10 mouse cellular contexts compared by ENCODE assay signal in the genomic region with DNA sequence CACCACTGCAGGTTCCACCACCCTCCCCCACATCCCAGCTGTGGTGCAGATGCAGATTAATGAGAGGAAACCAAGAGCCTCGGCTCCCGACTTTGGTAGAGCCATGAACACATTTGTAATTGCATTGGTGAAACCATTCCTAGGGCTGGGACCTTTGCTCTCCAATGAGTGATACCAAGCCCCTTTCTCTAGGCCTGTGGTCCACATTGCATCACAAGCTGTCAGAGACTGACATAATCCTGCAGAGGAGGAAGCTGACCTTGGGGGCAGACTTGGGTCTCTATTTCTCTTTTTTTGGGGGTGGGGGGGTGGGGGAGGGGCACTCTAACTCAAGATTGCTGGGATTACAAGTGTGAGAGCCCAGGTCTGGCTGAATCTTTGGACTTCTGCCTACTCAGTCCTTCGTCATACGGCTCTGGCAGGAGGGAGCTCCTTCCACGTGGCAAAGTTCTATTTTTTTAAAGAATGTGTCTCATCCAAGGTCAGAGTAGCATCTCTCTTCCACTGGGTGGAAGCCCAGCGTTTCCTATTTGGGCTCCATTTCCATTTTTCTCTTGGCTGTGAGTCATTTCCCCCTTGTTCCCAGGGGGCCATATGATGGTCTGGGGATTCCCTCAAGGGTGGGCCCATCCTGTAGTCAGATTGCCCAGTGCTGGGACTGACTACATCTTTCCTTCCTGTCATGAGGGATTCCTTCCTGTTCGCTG. TPM values are rescaled to one million over a fixed set of nuclear protein-coding genes. Genes with fewer than 3 reads are reported as not detected.
A peak's percentile ranks its signal among the peaks of the same experiment; 100 is the strongest.
DNase-seq lines count a peak whose midpoint lies in the region; ATAC-seq and TF ChIP-seq lines count a peak whose summit lies in the region.
"Had no signal": no experiment of that assay in that cellular context is flagged by ENCODE, and none has a peak within 500 bp of the region (broad histone marks: within the 10 kb centered on the region; RNA-seq: fewer than 3 reads in every experiment).

No protein-coding gene starts in this region.

- no peaks in the 10 kb centered on the region for H3K9me3 ChIP-seq in lung, postnatal 0 days (ENCODE audit: low read length)
- H3K9me3 ChIP-seq in stomach, postnatal 0 days (ENCODE audit: control insufficient read depth, low read length) = no peaks in the 10 kb centered on the region
- H3K9me3 ChIP-seq: hindbrain, embryonic 13.5 days; midbrain, embryonic 13.5 days had no signal

- peak; percentile 9; the same call in 1 of the 2 replicates for TF ChIP-seq CTCF in lung, postnatal 0 days (IDR thresholded peaks at IDR 0.05)
- no peak for TF ChIP-seq CTCF in stomach, postnatal 0 days (IDR thresholded peaks at IDR 0.05; ENCODE audit: low read depth)

- 42% methylated on average over 7 of the region's 7 CpGs for WGBS in lung, postnatal 0 days
- WGBS in stomach, postnatal 0 days = 41% methylated on average over 7 of the region's 7 CpGs

- peak; percentile 46 for ATAC-seq in lung, postnatal 0 days
- ATAC-seq in erythroid progenitor cell, adult 5-6 weeks (replicated peaks; ENCODE audit: low FRiP score, poor library complexity, severe bottlenecking) = no peak
- no peak; the same call in 1 of the 2 replicates for ATAC-seq in stomach, postnatal 0 days (ENCODE audit: low FRiP score, low TSS enrichment)
- ATAC-seq: midbrain, embryonic 13.5 days had no signal

- peak; percentile 91 for TF ChIP-seq EP300 in lung, postnatal 0 days (IDR thresholded peaks at IDR 0.05)
- TF ChIP-seq EP300 in stomach, postnatal 0 days (optimal IDR thresholded peaks at IDR 0.05) = no peak

- no peaks in the 10 kb centered on the region for H3K27me3 ChIP-seq in lung, postnatal 0 days (replicated peaks; ENCODE audit: insufficient read depth, low read length)
- H3K27me3 ChIP-seq in stomach, postnatal 0 days (ENCODE audit: control insufficient read depth, insufficient read depth, low read length) = no peaks in the 10 kb centered on the region
- H3K27me3 ChIP-seq: hindbrain, embryonic 13.5 days; midbrain, embryonic 13.5 days had no signal

- DNase-seq in 416B (ENCODE audit: low read depth) = peak; percentile 44
- peak; percentile 50 for DNase-seq in adrenal gland, postnatal 10 days
- DNase-seq in induced T-regulatory cell, adult 2 months (ENCODE audit: low read depth) = peak; percentile 54
- DNase-seq in lung, postnatal 0 days (ENCODE audit: low spot score) = peak; percentile 70
- no peak for DNase-seq in right cerebral cortex, postnatal 14 days
- no peak for DNase-seq in stomach, postnatal 0 days (ENCODE audit: low spot score)
- DNase-seq in right cerebral cortex, postnatal 36 days (ENCODE audit: low spot score in 2 of 2) = no peak

- H3K36me3 ChIP-seq in lung, postnatal 0 days (ENCODE audit: insufficient read depth, low read length) = no peaks in the 10 kb centered on the region
- no peaks in the 10 kb centered on the region for H3K36me3 ChIP-seq in stomach, postnatal 0 days (ENCODE audit: control insufficient read depth, insufficient read depth, low read length)

- H3K27ac ChIP-seq in lung, postnatal 0 days (ENCODE audit: low read length) = no peak overlapping the region; the same call in 1 of the 2 replicates
- no peak overlapping the region for H3K27ac ChIP-seq in stomach, postnatal 0 days (replicated peaks)
- H3K27ac ChIP-seq: hindbrain, embryonic 13.5 days; midbrain, embryonic 13.5 days had no signal

- H3K4me2 ChIP-seq in lung, postnatal 0 days (replicated peaks; ENCODE audit: low read depth, low read length) = no peak overlapping the region
- H3K4me2 ChIP-seq in stomach, postnatal 0 days (replicated peaks; ENCODE audit: low read depth) = no peak overlapping the region
- H3K4me2 ChIP-seq: hindbrain, embryonic 13.5 days; midbrain, embryonic 13.5 days had no signal

- no peak overlapping the region for H3K4me3 ChIP-seq in lung, postnatal 0 days (ENCODE audit: low read depth, low read length)
- no peak overlapping the region for H3K4me3 ChIP-seq in stomach, postnatal 0 days (ENCODE audit: low read depth, low read length)
- H3K4me3 ChIP-seq: hindbrain, embryonic 13.5 days; midbrain, embryonic 13.5 days had no signal

- H3K4me1 ChIP-seq in lung, postnatal 0 days (ENCODE audit: insufficient read depth, low read depth, low read length) = peaks cover 7% of the 10 kb centered on the region; the same call in 1 of the 2 replicates
- peaks cover 5% of the 10 kb centered on the region; the same call in 1 of the 2 replicates for H3K4me1 ChIP-seq in stomach, postnatal 0 days (replicated peaks; ENCODE audit: control insufficient read depth, insufficient read depth)

- no peak overlapping the region for H3K9ac ChIP-seq in lung, postnatal 0 days (replicated peaks; ENCODE audit: low read depth)
- H3K9ac ChIP-seq in stomach, postnatal 0 days (ENCODE audit: low read length) = no peak overlapping the region
- H3K9ac ChIP-seq: hindbrain, embryonic 13.5 days; midbrain, embryonic 13.5 days had no signal

RNA-seq across cellular contexts. Expression of a gene that starts 52.4 kb away (rescaled TPM):
- 10 to 100 TPM; 19.9 to 21.0 TPM for total RNA-seq in adrenal gland, postnatal 10 days (2021)
- 58.2 and 66.2 TPM in 2 replicates for polyA plus RNA-seq in lung, postnatal 0 days (2015; fragmentation: Nextera tagmentation; extraction: Ambion mirVana)
- 66.3 and 66.7 TPM in 2 replicates for total RNA-seq in erythroid progenitor cell, adult 5-6 weeks (2015; ENCODE audit: low replicate concordance)
- total RNA-seq in erythroid progenitor cell, adult 5-6 weeks (2017; ENCODE audit: low replicate concordance) = 88.6 and 120 TPM in 2 replicates
- polyA plus RNA-seq in stomach, postnatal 0 days (2015; fragmentation: Nextera tagmentation; extraction: Ambion mirVana) = 18.7 and 19.5 TPM in 2 replicates

Comparison
In these comparisons a context has a peak if more than half of its experiments do, and no peak if none do; other contexts are left out.
1. DNase-seq: peak in 416B (single experiment), adrenal gland, postnatal 10 days (single experiment), induced T-regulatory cell, adult 2 months (single experiment) and lung, postnatal 0 days (single experiment); none in right cerebral cortex, postnatal 14 days (single experiment), stomach, postnatal 0 days (single experiment) and right cerebral cortex, postnatal 36 days (0 of 2).